Mouse (Mus musculus): ENCODE data around the gene Kmt2d. TPM values are rescaled to one million over a fixed set of nuclear protein-coding genes. Genes with fewer than 3 reads are reported as not detected.
A peak's percentile ranks its signal among the peaks of the same experiment; 100 is the strongest.

Kmt2d gene
- polyA plus RNA-seq, 1 experiment, result 33.0 TPM

DNA sequence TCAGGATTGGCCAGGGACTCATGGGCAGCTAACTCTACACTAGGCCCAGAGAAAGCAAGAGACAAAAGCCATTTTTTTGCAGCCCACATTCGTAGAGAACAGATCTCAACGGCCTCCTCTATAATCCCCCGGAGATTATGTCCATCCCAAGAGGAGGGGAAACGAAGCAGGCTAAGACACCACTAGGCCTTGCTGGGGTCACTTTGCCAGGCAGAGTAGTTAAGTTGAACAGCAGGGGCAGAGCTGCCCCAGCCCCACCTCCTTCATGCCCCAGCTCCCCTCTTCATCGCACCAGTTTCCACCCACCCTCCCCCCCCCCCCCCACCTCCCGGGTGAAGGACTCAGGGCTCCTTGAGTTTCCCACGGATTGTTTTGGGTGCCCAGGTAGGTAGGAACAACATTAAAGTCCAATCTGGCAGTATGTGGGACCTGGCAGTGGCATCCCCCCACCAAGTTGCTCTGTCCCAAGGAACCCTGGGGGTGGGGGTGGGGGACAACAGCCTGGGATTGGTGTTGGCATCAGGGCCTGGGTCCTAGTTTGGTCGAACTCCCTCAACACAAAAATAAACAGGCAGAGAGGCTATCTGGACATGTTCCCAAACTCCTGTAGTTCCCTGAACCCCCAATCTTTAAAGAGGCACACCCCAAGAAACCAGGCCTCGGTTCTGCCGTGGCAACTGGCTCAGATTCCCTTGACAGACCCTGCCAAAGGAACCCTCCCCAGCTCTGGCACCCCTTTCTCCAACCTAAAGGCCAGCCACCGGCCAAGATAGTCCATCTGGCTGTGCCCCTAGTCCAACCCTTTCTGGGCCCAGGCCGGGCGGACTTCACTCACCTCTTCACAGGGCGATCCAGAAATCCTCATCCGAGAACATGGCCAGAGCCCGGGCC is 580 bp downstream of the Kmt2d start:
- Histone ChIP-seq H3K4me3 (ENCODE audit: insufficient read depth, low read length) (peak overlapping the region; percentile 82), H3K4me1 (ENCODE audit: control insufficient read depth, insufficient read depth, low read length) (peaks cover 11% of the 10 kb centered on the region), H3K27ac (ENCODE audit: insufficient read depth, low read length) (no peak overlapping the region)
- TF ChIP-seq CTCF (IDR thresholded peaks at IDR 0.05; ENCODE audit: extremely low read depth, insufficient read depth, low read length) (no peak), POLR2A (IDR thresholded peaks at IDR 0.05; ENCODE audit: extremely low read depth, insufficient read depth, low read length) (no peak)

DNA sequence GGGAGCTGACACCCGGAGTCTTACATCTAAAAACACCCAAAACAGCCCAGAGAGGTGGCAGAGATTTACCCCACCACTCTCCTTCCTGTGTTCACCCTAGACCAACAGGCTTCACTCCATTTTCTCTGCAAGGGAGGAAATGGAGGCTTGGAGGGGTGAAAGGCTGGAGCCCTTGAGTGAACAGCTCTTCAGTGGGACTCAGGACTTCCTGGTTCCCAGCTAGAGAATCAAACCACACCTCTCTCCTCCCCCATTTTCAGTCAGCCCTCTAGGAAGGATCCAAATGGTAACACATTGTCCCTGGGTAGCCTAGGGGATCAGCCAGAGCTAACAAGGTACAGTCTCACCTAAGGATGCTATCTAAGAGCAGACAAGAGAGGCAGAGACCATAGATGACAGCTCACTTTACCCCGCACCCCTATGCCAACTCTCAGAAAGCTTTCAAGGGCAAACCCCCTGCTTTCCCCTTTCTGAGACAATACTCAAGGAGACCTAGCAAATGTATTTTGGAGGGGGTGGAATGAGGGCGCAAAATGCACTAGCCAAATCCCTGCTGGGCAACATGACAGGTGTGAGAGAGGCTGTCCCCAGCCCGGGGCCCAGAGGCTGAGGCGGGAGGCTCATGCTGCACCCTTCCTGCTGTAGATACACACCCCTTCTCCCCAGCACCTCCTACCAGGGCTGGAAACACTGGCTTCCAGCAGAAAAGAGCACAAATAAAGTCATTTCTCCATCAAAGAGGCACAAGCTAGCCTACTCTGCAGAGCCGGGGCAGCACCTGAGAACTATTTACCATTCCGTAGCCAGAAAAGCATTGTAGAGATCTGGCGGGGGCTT is 1.4 kb downstream of the Kmt2d start:
- Histone ChIP-seq H3K4me3 (ENCODE audit: insufficient read depth, low read length) (peak overlapping the region; percentile 82), H3K4me1 (ENCODE audit: control insufficient read depth, insufficient read depth, low read length) (peaks cover 11% of the 10 kb centered on the region), H3K27ac (ENCODE audit: insufficient read depth, low read length) (no peak overlapping the region)
- TF ChIP-seq POLR2A (IDR thresholded peaks at IDR 0.05; ENCODE audit: extremely low read depth, insufficient read depth, low read length) (no peak), CTCF (IDR thresholded peaks at IDR 0.05; ENCODE audit: extremely low read depth, insufficient read depth, low read length) (no peak)

DNA sequence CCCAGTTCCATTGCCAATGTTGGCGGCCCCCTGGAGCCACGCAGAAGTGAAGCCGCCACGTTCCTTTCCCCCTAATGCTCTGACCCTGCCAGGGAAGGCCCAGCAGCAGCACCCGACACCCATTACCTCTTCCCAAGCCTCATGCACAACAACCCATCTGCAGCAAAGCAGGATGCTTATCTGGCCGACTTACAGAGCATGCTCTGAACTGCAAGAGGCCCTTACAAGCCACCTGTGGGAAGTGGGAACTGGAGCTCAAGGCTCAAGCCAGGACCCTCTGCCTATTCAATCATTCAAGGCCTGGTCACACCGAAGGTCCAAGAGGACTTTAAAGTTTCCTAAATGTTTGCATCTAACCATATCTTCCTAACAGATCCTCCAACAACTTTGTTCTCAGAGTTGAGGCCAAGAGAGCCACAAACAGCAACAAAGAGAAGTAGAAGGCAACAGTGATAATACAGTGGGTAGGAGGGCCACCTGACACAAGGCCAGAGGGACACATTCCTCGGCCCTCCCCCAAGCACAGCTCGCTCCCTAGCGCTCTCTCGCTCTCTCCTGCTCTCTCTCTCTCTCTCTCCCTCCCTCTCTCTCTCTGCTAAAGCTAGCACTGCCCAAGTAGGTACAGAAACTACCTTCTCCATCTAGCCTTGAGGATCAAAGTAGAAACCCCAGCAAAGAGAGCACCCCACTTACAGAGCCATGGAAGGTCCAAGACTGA is 2.5 kb downstream of the Kmt2d start:
- TF ChIP-seq CTCF (IDR thresholded peaks at IDR 0.05; ENCODE audit: extremely low read depth, insufficient read depth, low read length) (no peak), POLR2A (IDR thresholded peaks at IDR 0.05; ENCODE audit: extremely low read depth, insufficient read depth, low read length) (no peak)
- Histone ChIP-seq H3K4me3 (ENCODE audit: insufficient read depth, low read length) (peak overlapping the region; percentile 82), H3K27ac (ENCODE audit: insufficient read depth, low read length) (no peak overlapping the region), H3K4me1 (ENCODE audit: control insufficient read depth, insufficient read depth, low read length) (peaks cover 11% of the 10 kb centered on the region)

DNA sequence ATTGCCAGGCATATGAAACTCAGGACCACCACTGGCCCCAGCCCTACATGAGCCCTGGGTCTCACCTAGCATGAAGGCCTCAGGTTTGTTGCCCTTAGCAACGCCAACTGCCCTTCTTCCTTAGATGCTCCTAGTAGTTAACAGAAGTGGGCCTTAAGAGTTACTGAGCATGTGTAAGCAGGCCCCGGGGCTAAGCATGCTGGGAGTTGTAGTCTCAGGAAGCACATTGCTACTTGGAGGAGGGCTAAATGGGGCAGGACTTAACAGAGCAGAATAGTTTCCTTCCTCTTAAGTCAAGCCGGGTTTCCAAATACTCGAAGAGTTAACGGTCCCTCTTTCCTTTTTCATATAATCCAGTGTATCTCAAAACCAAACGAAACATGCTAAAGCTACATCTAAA is 3.7 kb downstream of the Kmt2d start:
- peaks cover 11% of the 10 kb centered on the region for H3K4me1 ChIP-seq (ENCODE audit: control insufficient read depth, insufficient read depth, low read length)
- no peak overlapping the region for H3K27ac ChIP-seq (ENCODE audit: insufficient read depth, low read length)
- TF ChIP-seq CTCF (IDR thresholded peaks at IDR 0.05; ENCODE audit: extremely low read depth, insufficient read depth, low read length) (no peak), POLR2A (IDR thresholded peaks at IDR 0.05; ENCODE audit: extremely low read depth, insufficient read depth, low read length) (no peak)
- H3K4me3 ChIP-seq (ENCODE audit: insufficient read depth, low read length), result no peak overlapping the region

DNA sequence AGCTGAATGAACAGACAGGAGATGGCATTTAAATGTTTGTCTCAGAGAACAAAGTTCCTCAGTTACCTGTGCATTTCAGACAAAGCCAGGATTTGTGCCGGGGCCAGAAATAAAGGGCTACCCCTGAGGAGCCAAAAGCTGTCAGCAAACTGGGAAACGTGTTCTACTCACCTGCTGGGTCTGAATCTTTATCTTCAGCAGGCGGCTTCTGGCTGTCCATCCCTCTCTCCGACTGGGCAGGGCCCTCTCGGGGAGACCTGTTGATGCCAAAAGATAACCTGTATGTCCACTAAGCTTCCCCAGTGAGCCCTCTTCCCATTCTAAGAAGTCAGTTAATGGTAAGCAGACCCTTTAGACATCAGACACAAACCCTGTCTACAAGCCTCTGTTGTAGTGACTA is 4.5 kb downstream of the Kmt2d start:
- no peak overlapping the region for H3K4me3 ChIP-seq (ENCODE audit: insufficient read depth, low read length)
- peaks cover 11% of the 10 kb centered on the region for H3K4me1 ChIP-seq (ENCODE audit: control insufficient read depth, insufficient read depth, low read length)
- H3K27ac ChIP-seq (ENCODE audit: insufficient read depth, low read length), result no peak overlapping the region
- TF ChIP-seq CTCF (IDR thresholded peaks at IDR 0.05; ENCODE audit: extremely low read depth, insufficient read depth, low read length) (no peak), POLR2A (IDR thresholded peaks at IDR 0.05; ENCODE audit: extremely low read depth, insufficient read depth, low read length) (no peak)

DNA sequence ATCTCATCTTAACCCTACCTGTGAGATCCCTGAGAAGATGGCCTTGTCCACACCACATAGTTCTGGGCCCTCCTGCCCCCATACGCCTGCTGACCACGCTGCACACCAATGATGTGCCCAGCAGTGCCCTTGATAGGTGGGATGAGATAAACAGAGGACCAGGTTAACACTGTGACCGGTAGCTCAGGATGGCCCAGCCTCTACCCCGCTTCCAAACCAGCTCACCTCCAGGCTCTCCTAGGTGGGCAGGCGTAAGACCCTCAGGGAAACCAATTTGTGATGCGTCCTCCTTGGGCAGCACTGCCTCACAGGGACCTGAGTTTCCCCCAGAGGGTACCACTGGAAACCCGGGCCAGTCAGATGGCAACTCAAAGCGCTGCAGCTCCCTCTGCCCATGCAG is 5.2 kb downstream of the Kmt2d start:
- TF ChIP-seq POLR2A (IDR thresholded peaks at IDR 0.05; ENCODE audit: extremely low read depth, insufficient read depth, low read length) (no peak), CTCF (IDR thresholded peaks at IDR 0.05; ENCODE audit: extremely low read depth, insufficient read depth, low read length) (no peak)
- Histone ChIP-seq H3K4me3 (ENCODE audit: insufficient read depth, low read length) (no peak overlapping the region), H3K27ac (ENCODE audit: insufficient read depth, low read length) (no peak overlapping the region), H3K4me1 (ENCODE audit: control insufficient read depth, insufficient read depth, low read length) (peaks cover 11% of the 10 kb centered on the region)

DNA sequence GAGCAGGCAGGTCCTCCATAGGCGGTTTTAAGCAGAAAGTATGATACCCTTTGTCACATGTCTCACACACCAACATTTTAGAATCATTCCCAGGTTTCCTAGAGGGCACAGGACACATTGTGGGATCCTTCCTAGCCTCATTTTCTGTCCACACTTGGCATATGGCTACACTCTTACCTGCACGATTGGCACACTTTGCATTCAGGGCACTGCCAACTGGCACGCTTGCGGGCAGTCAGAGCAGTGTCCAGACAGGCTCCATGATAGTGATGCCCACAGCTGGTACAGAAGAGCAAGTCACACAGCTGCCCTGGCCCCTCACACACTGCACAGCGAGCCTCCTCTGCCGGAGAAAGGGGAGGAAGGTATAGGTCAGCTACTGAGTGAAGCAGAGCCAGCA is 6.1 kb downstream of the Kmt2d start:
- H3K4me3 ChIP-seq (ENCODE audit: insufficient read depth, low read length), result no peak overlapping the region
- peaks cover 11% of the 10 kb centered on the region for H3K4me1 ChIP-seq (ENCODE audit: control insufficient read depth, insufficient read depth, low read length)
- TF ChIP-seq CTCF (IDR thresholded peaks at IDR 0.05; ENCODE audit: extremely low read depth, insufficient read depth, low read length) (no peak), POLR2A (IDR thresholded peaks at IDR 0.05; ENCODE audit: extremely low read depth, insufficient read depth, low read length) (no peak)
- H3K27ac ChIP-seq (ENCODE audit: insufficient read depth, low read length), result no peak overlapping the region

DNA sequence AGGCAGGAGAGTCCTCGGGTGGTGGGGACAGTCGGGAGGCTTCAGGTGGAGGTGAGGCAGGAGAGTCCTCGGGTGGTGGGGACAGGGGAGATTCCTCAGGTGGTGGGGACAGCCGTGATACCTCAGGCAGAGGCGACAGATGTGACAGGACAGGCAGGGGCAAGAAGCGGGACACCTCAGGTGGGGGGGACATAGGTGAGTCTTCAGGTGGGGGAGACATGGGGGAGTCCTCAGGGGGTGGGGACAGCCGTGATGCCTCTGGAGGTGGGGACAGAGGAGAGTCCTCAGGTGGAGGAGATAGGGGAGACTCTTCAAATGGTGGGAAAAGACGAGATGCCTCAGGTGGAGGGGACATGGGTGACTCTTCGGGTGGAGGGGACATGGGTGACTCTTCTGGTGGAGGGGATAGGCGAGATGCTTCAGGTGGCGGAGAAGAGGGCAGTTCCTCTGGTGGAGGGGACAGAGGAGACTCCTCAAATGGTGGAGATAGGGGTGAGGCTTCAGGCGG is 7.5 kb downstream of the Kmt2d start:
- TF ChIP-seq POLR2A (IDR thresholded peaks at IDR 0.05; ENCODE audit: extremely low read depth, insufficient read depth, low read length) (no peak), CTCF (IDR thresholded peaks at IDR 0.05; ENCODE audit: extremely low read depth, insufficient read depth, low read length) (no peak)
- Histone ChIP-seq H3K27ac (ENCODE audit: insufficient read depth, low read length) (no peak overlapping the region), H3K4me1 (ENCODE audit: control insufficient read depth, insufficient read depth, low read length) (peaks cover 3% of the 10 kb centered on the region; the same call in 1 of the 2 replicates), H3K4me3 (ENCODE audit: insufficient read depth, low read length) (no peak overlapping the region)
